Mouse (Mus musculus) MEL (cell line): ENCODE measurements around the gene P2ry13. TPM values are rescaled to one million over a fixed set of nuclear protein-coding genes. Genes with fewer than 3 reads are reported as not detected.

ENCODE experiments used
- DNase-seq: peaks from one replicate; pipeline ENCODE4 v3.0.0; 2011; ENCODE audit warnings: low read depth, low spot score
- H3K27ac ChIP-seq: 2 replicates; pipeline ENCODE4 v1.5.1; 2012; ENCODE audit warnings: low read depth, mild to moderate bottlenecking, control low read depth, low read length, moderate library complexity; ENCODE audit not compliant: control insufficient read depth
- H3K27me3 ChIP-seq, 2 experiments: fragments of 150-350 bp in 1 of 2; sonication (generic) in 1 of 2; 2 replicates each; pipeline ENCODE4 v1.6.1; 2012; ENCODE audit warnings: low read length in 2 of 2, mild to moderate bottlenecking in 2 of 2, improper control_type of control experiment in 1 of 2, moderate library complexity in 1 of 2; ENCODE audit not compliant: insufficient read depth in 2 of 2, control insufficient read depth in 1 of 2
- H3K36me3 ChIP-seq, 2 experiments: 2 replicates each; pipeline ENCODE4 v1.6.1; 2012 to 2014; ENCODE audit warnings: low read length in 2 of 2, improper control_type of control experiment in 1 of 2, inconsistent platforms in 1 of 2, mild to moderate bottlenecking in 1 of 2; ENCODE audit not compliant: insufficient read depth in 2 of 2, control insufficient read depth in 1 of 2
- H3K4me1 ChIP-seq, 2 experiments: fragments of 150-350 bp in 1 of 2; sonication (generic) in 1 of 2; 2 replicates each; pipeline ENCODE4 v1.6.1; 2012; ENCODE audit warnings: low read length in 2 of 2, improper control_type of control experiment in 1 of 2, mild to moderate bottlenecking in 1 of 2; ENCODE audit not compliant: insufficient read depth in 2 of 2, control insufficient read depth in 1 of 2
- H3K4me3 ChIP-seq, 2 experiments: fragments of 150-350 bp in 1 of 2; sonication (generic) in 1 of 2; 2 replicates each; pipeline ENCODE4 v1.5.1; 2012; ENCODE audit warnings: low read depth in 2 of 2, low read length in 2 of 2, mild to moderate bottlenecking in 2 of 2, moderate library complexity in 2 of 2, control low read depth in 1 of 2, improper control_type of control experiment in 1 of 2; ENCODE audit not compliant: control insufficient read depth in 1 of 2, insufficient read depth in 1 of 2
- H3K79me2 ChIP-seq: 2 replicates; pipeline ENCODE4 v1.6.1; 2012; ENCODE audit warnings: mild to moderate bottlenecking, low read length, moderate library complexity; ENCODE audit not compliant: control insufficient read depth, poor library complexity, insufficient read depth
- H3K9ac ChIP-seq: 2 replicates; pipeline ENCODE4 v1.6.1; 2012; ENCODE audit warnings: low read depth, mild to moderate bottlenecking, control low read depth, low read length, moderate library complexity; ENCODE audit not compliant: control insufficient read depth, poor library complexity, severe bottlenecking
- H3K9me3 ChIP-seq: fragments of 150-350 bp; sonication (generic); replicated peaks from 2 replicates; pipeline ENCODE4 v1.6.1; 2012; ENCODE audit warnings: mild to moderate bottlenecking, low read length, improper control_type of control experiment, moderate library complexity; ENCODE audit not compliant: insufficient read depth
- CHD1 ChIP-seq: IDR thresholded peaks from 2 replicates; pipeline ENCODE4 v1.6.1; 2012; ENCODE audit warnings: low read depth, mild to moderate bottlenecking, inconsistent platforms, low read length, improper control_type of control experiment
- CHD2 ChIP-seq: IDR thresholded peaks from 2 replicates; pipeline ENCODE4 v1.6.1; 2011; ENCODE audit warnings: low read length, improper control_type of control experiment
- CTCF ChIP-seq, 3 experiments: IDR thresholded peaks in 2 of 3; conservative IDR thresholded peaks in 1 of 3; 2 replicates each; pipeline ENCODE4 v1.5.1; 2011 to 2012; ENCODE audit warnings: low read length in 3 of 3, low read depth in 2 of 3, mild to moderate bottlenecking in 2 of 3, improper control_type of control experiment in 1 of 3, inconsistent platforms in 1 of 3, mixed read lengths in 1 of 3, moderate library complexity in 1 of 3; ENCODE audit not compliant: control insufficient read depth in 1 of 3, insufficient read depth in 1 of 3, poor library complexity in 1 of 3, severe bottlenecking in 1 of 3
- E2F4 ChIP-seq: IDR thresholded peaks from 2 replicates; pipeline ENCODE4 v1.6.1; 2011; ENCODE audit warnings: low read depth, low read length, improper control_type of control experiment, borderline replicate concordance
- ELF1 ChIP-seq: IDR thresholded peaks from 2 replicates; pipeline ENCODE4 v1.6.1; 2014; ENCODE audit warnings: low read depth, mild to moderate bottlenecking, inconsistent platforms, low read length, improper control_type of control experiment, moderate library complexity
- GABPA ChIP-seq: IDR thresholded peaks from 2 replicates; pipeline ENCODE4 v1.6.1; 2012; ENCODE audit warnings: low read depth, mild to moderate bottlenecking, inconsistent platforms, low read length, improper control_type of control experiment, moderate library complexity
- GATA1 ChIP-seq: IDR thresholded peaks from 2 replicates; pipeline ENCODE4 v1.6.1; 2011; ENCODE audit warnings: low read depth, low read length, improper control_type of control experiment
- JUND ChIP-seq: IDR thresholded peaks from 2 replicates; pipeline ENCODE4 v1.6.1; 2011; ENCODE audit warnings: low read depth, mild to moderate bottlenecking, improper control_type of control experiment, low read length
- MAX ChIP-seq: IDR thresholded peaks from 2 replicates; pipeline ENCODE4 v1.6.1; 2011; ENCODE audit warnings: low read length, improper control_type of control experiment
- MAZ ChIP-seq: IDR thresholded peaks from 2 replicates; pipeline ENCODE4 v1.6.1; 2012; ENCODE audit warnings: low read depth, mild to moderate bottlenecking, inconsistent platforms, low read length, improper control_type of control experiment
- MEF2A ChIP-seq: IDR thresholded peaks from 2 replicates; pipeline ENCODE4 v1.6.1; 2014; ENCODE audit warnings: low read depth, mild to moderate bottlenecking, inconsistent platforms, low read length, improper control_type of control experiment; ENCODE audit not compliant: poor library complexity, insufficient replicate concordance, severe bottlenecking; ENCODE audit errors: extremely low read depth
- MXI1 ChIP-seq: IDR thresholded peaks from 2 replicates; pipeline ENCODE4 v1.6.1; 2011; ENCODE audit warnings: mild to moderate bottlenecking, low read depth, low read length, improper control_type of control experiment
- MYB ChIP-seq: IDR thresholded peaks from 2 replicates; pipeline ENCODE4 v1.6.1; 2011; ENCODE audit warnings: mild to moderate bottlenecking, low read depth, low read length, improper control_type of control experiment
- MYC ChIP-seq: IDR thresholded peaks from 2 replicates; pipeline ENCODE4 v1.6.1; 2011; ENCODE audit warnings: low read depth, mild to moderate bottlenecking, low read length, improper control_type of control experiment, moderate library complexity
- NELFE ChIP-seq: IDR thresholded peaks from 2 replicates; pipeline ENCODE4 v1.6.1; 2011; ENCODE audit warnings: low read depth, low read length, improper control_type of control experiment
- NRF1 ChIP-seq: IDR thresholded peaks from 2 replicates; pipeline ENCODE4 v1.6.1; 2014; ENCODE audit warnings: low read depth, mild to moderate bottlenecking, inconsistent platforms, low read length, improper control_type of control experiment, moderate library complexity; ENCODE audit not compliant: poor library complexity, insufficient read depth, severe bottlenecking
- POLR2A ChIP-seq, 2 experiments: IDR thresholded peaks; 2 replicates each; pipeline ENCODE4 v1.6.1; 2011 to 2012; ENCODE audit warnings: low read length in 2 of 2, mild to moderate bottlenecking in 2 of 2, control low read depth in 1 of 2, improper control_type of control experiment in 1 of 2, low read depth in 1 of 2, moderate library complexity in 1 of 2; ENCODE audit not compliant: control insufficient read depth in 1 of 2, insufficient read depth in 1 of 2, poor library complexity in 1 of 2
- RAD21 ChIP-seq: IDR thresholded peaks from 2 replicates; pipeline ENCODE4 v1.6.1; 2011; ENCODE audit warnings: mild to moderate bottlenecking, low read depth, low read length, improper control_type of control experiment
- RCOR1 ChIP-seq: IDR thresholded peaks from 2 replicates; pipeline ENCODE4 v1.6.1; 2012; ENCODE audit warnings: low read depth, mild to moderate bottlenecking, inconsistent platforms, low read length, improper control_type of control experiment
- SMC3 ChIP-seq: IDR thresholded peaks from 2 replicates; pipeline ENCODE4 v1.6.1; 2011; ENCODE audit warnings: low read depth, low read length, improper control_type of control experiment
- TAL1 ChIP-seq: IDR thresholded peaks from 2 replicates; pipeline ENCODE4 v1.6.1; 2012; ENCODE audit warnings: mild to moderate bottlenecking, inconsistent platforms, low read length, moderate library complexity, mixed read lengths
- USF1 ChIP-seq: IDR thresholded peaks from 2 replicates; pipeline ENCODE4 v1.6.1; 2014; ENCODE audit warnings: low read depth, mild to moderate bottlenecking, inconsistent platforms, low read length, improper control_type of control experiment, moderate library complexity
- ZMIZ1 ChIP-seq: IDR thresholded peaks from 2 replicates; pipeline ENCODE4 v1.6.1; 2012; ENCODE audit warnings: low read depth, mild to moderate bottlenecking, inconsistent platforms, low read length, improper control_type of control experiment, moderate library complexity
- polyA plus RNA-seq, 2 experiments: library from polyadenylated mRNA; stranded (reverse) in 1 of 2; unstranded in 1 of 2; fragments of >175 nt in 1 of 2; fragments of >200 nt in 1 of 2; gene quantifications; 2 replicates each; pipeline versions ENCODE4 v1.2.1 to v1.2.4; 2012; ENCODE audit warnings: low replicate concordance in 2 of 2, low read depth in 1 of 2; ENCODE audit not compliant: insufficient read length in 2 of 2, insufficient read depth in 1 of 2, missing spikeins in 1 of 2
- total RNA-seq: library from RNA; depleted of rRNA; stranded (reverse); fragments of 300-350 nt; gene quantifications from 2 replicates; pipeline ENCODE4 v1.2.3, GENCODE M21; 2012

The P2ry13 gene
- total and polyA plus RNA-seq, 3 experiments: not detected

- DNase-seq: no peak
- no peak for TF ChIP-seq GATA1
- TF ChIP-seq NRF1: no peak
- no peak for TF ChIP-seq CHD1
- no peak for TF ChIP-seq MAX
- no peak for TF ChIP-seq RAD21
- TF ChIP-seq MEF2A: no peak
- TF ChIP-seq POLR2A (IDR thresholded peaks at IDR 0.05; ENCODE audit: control insufficient read depth in 1 of 2, insufficient read depth in 1 of 2, low read depth in 1 of 2, low read length in 2 of 2, poor library complexity in 1 of 2): no peak
- TF ChIP-seq CTCF (IDR thresholded peaks at IDR 0.05 in 2 of 3, conservative IDR thresholded peaks at IDR 0.05 in 1 of 3; ENCODE audit: control insufficient read depth in 1 of 3, insufficient read depth in 1 of 3, low read depth in 2 of 3, low read length in 3 of 3, poor library complexity in 1 of 3, severe bottlenecking in 1 of 3): no peak
- TF ChIP-seq E2F4: no peak
- TF ChIP-seq NELFE: no peak
- Histone ChIP-seq H3K9ac (no peak overlapping the region), H3K36me3 (no peaks in the 10 kb centered on the region), H3K4me1 (no peaks in the 10 kb centered on the region), H3K4me3 (no peak overlapping the region), H3K27ac (no peak overlapping the region), H3K9me3 (no peaks in the 10 kb centered on the region), H3K79me2 (no peaks in the 10 kb centered on the region), H3K27me3 (no peaks in the 10 kb centered on the region)
Observed at GRCm38 (mm10) chr3:59205941-59206340, 4.7 kb downstream of the P2ry13 start.

- Histone ChIP-seq H3K27ac (no peak overlapping the region), H3K79me2 (no peaks in the 10 kb centered on the region), H3K4me1 (no peaks in the 10 kb centered on the region), H3K9me3 (no peaks in the 10 kb centered on the region), H3K9ac (no peak overlapping the region), H3K27me3 (no peaks in the 10 kb centered on the region; a peak in 2 of 4 replicates), H3K36me3 (no peaks in the 10 kb centered on the region), H3K4me3 (no peak overlapping the region)
- DNase-seq: no peak
- no peak for TF ChIP-seq RAD21
- TF ChIP-seq POLR2A (IDR thresholded peaks at IDR 0.05; ENCODE audit: control insufficient read depth in 1 of 2, insufficient read depth in 1 of 2, low read depth in 1 of 2, low read length in 2 of 2, poor library complexity in 1 of 2): no peak
- TF ChIP-seq CHD2: no peak
- TF ChIP-seq USF1: no peak
- no peak for TF ChIP-seq RCOR1
- TF ChIP-seq ZMIZ1: no peak
- TF ChIP-seq JUND: no peak
- no peak for TF ChIP-seq ELF1
- no peak for TF ChIP-seq MYB
- TF ChIP-seq SMC3: no peak
- no peak for TF ChIP-seq GABPA
- no peak for TF ChIP-seq TAL1
- no peak for TF ChIP-seq MAZ
- no peak for TF ChIP-seq CTCF (IDR thresholded peaks at IDR 0.05 in 2 of 3, conservative IDR thresholded peaks at IDR 0.05 in 1 of 3; ENCODE audit: control insufficient read depth in 1 of 3, insufficient read depth in 1 of 3, low read depth in 2 of 3, low read length in 3 of 3, poor library complexity in 1 of 3, severe bottlenecking in 1 of 3)
- no peak for TF ChIP-seq E2F4
- TF ChIP-seq MAX: no peak
- no peak for TF ChIP-seq MXI1
- TF ChIP-seq NELFE: no peak
- TF ChIP-seq MYC: no peak
- no peak for TF ChIP-seq GATA1
Observed at GRCm38 (mm10) chr3:59204719-59205503, 5.8 kb downstream of the P2ry13 start.
